Mouse (Mus musculus): Measurements from ENCODE around the gene Slc22a2. TPM values are rescaled to one million over a fixed set of nuclear protein-coding genes. Genes with fewer than 3 reads are reported as not detected.

The Slc22a2 gene
- polyA plus RNA-seq, 1 experiment from 2014 or later, result 1.8 TPM

- no peak for ATAC-seq (ENCODE audit: low FRiP score, low TSS enrichment)
- Histone ChIP-seq H3K27me3 (ENCODE audit: control insufficient read depth, insufficient read depth, low read length) (no peaks in the 10 kb centered on the region), H3K27ac (ENCODE audit: low read depth, low read length) (no peak overlapping the region), H3K9ac (ENCODE audit: low read depth, low read length) (no peak overlapping the region), H3K9me3 (ENCODE audit: control insufficient read depth, low read length) (no peaks in the 10 kb centered on the region; the same call in 1 of the 2 replicates), H3K4me2 (replicated peaks; ENCODE audit: low read depth, low read length) (no peak overlapping the region), H3K4me1 (ENCODE audit: control insufficient read depth, insufficient read depth, low read length) (no peaks in the 10 kb centered on the region), H3K36me3 (ENCODE audit: control insufficient read depth, insufficient read depth, low read length) (no peaks in the 10 kb centered on the region), H3K4me3 (ENCODE audit: low read length) (no peak overlapping the region)
- WGBS, result 91% methylated on average over 5 of the region's 5 CpGs
Observed at GRCm38 (mm10) chr17:12645461-12645860, 61.5 kb downstream of the Slc22a2 start.

- Histone ChIP-seq H3K4me2 (replicated peaks; ENCODE audit: low read depth, low read length) (no peak overlapping the region), H3K27me3 (ENCODE audit: control insufficient read depth, insufficient read depth, low read length) (no peaks in the 10 kb centered on the region), H3K36me3 (ENCODE audit: control insufficient read depth, insufficient read depth, low read length) (no peaks in the 10 kb centered on the region), H3K9me3 (ENCODE audit: control insufficient read depth, low read length) (no peaks in the 10 kb centered on the region), H3K4me3 (ENCODE audit: low read length) (no peak overlapping the region), H3K4me1 (ENCODE audit: control insufficient read depth, insufficient read depth, low read length) (no peaks in the 10 kb centered on the region), H3K9ac (ENCODE audit: low read depth, low read length) (no peak overlapping the region), H3K27ac (ENCODE audit: low read depth, low read length) (no peak overlapping the region)
- ATAC-seq (ENCODE audit: low FRiP score, low TSS enrichment), result no peak
- 90% methylated on average over 11 of the region's 11 CpGs for WGBS
Observed at GRCm38 (mm10) chr17:12652604-12653003, 68.7 kb downstream of the Slc22a2 start.

DNA sequence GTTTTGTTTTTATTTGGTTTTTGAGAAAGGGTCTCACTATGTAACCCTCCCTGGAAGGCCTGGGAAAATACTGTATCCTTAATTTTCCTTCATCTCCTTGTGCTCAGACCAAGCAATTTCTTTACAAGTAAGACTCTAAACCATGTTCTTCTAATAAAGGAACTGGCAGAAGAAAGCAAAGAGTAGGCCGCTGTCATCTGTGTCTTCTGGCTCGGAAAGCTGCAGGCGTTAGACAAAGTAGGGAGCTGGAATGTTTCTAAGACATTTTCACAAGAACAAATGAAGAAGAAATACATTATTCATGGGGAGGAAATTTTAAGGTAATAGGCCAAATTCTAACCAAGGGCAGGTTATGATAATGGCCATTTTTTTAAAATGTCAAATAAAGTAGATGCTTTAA, 70.1 kb downstream of the Slc22a2 start:
- Histone ChIP-seq H3K4me3 (ENCODE audit: low read length) (no peak overlapping the region), H3K4me2 (replicated peaks; ENCODE audit: low read depth, low read length) (no peak overlapping the region), H3K4me1 (ENCODE audit: control insufficient read depth, insufficient read depth, low read length) (no peaks in the 10 kb centered on the region), H3K27ac (ENCODE audit: low read depth, low read length) (no peak overlapping the region), H3K36me3 (ENCODE audit: control insufficient read depth, insufficient read depth, low read length) (no peaks in the 10 kb centered on the region), H3K27me3 (ENCODE audit: control insufficient read depth, insufficient read depth, low read length) (no peaks in the 10 kb centered on the region), H3K9me3 (ENCODE audit: control insufficient read depth, low read length) (no peaks in the 10 kb centered on the region), H3K9ac (ENCODE audit: low read depth, low read length) (no peak overlapping the region)
- ATAC-seq (ENCODE audit: low FRiP score, low TSS enrichment), result no peak
- WGBS, result 92% methylated on average over 3 of the region's 3 CpGs

GRCm38 (mm10) chr17:12655826-12656225, 71.9 kb downstream of the Slc22a2 start:
- H3K9ac ChIP-seq (ENCODE audit: low read depth, low read length), result no peak overlapping the region
- no peak overlapping the region for H3K27ac ChIP-seq (ENCODE audit: low read depth, low read length)
- H3K4me1 ChIP-seq (ENCODE audit: control insufficient read depth, insufficient read depth, low read length), result no peaks in the 10 kb centered on the region
- no peak for ATAC-seq (ENCODE audit: low FRiP score, low TSS enrichment)
- no peak overlapping the region for H3K4me2 ChIP-seq (replicated peaks; ENCODE audit: low read depth, low read length)
- 63% methylated on average over 7 of the region's 7 CpGs for WGBS
- no peaks in the 10 kb centered on the region for H3K27me3 ChIP-seq (ENCODE audit: control insufficient read depth, insufficient read depth, low read length)
- H3K36me3 ChIP-seq (ENCODE audit: control insufficient read depth, insufficient read depth, low read length), result no peaks in the 10 kb centered on the region
- no peak overlapping the region for H3K4me3 ChIP-seq (ENCODE audit: low read length)
- no peaks in the 10 kb centered on the region for H3K9me3 ChIP-seq (ENCODE audit: control insufficient read depth, low read length)

GRCm38 (mm10) chr17:12658784-12659183, 74.9 kb downstream of the Slc22a2 start:
- Histone ChIP-seq H3K4me1 (ENCODE audit: control insufficient read depth, insufficient read depth, low read length) (no peaks in the 10 kb centered on the region), H3K4me3 (ENCODE audit: low read length) (no peak overlapping the region), H3K36me3 (ENCODE audit: control insufficient read depth, insufficient read depth, low read length) (no peaks in the 10 kb centered on the region), H3K9ac (ENCODE audit: low read depth, low read length) (no peak overlapping the region), H3K4me2 (replicated peaks; ENCODE audit: low read depth, low read length) (no peak overlapping the region), H3K9me3 (ENCODE audit: control insufficient read depth, low read length) (no peaks in the 10 kb centered on the region), H3K27me3 (ENCODE audit: control insufficient read depth, insufficient read depth, low read length) (no peaks in the 10 kb centered on the region; the same call in 1 of the 2 replicates), H3K27ac (ENCODE audit: low read depth, low read length) (no peak overlapping the region)
- no peak for ATAC-seq (ENCODE audit: low FRiP score, low TSS enrichment)
- 70% methylated on average over 7 of the region's 7 CpGs for WGBS

GRCm38 (mm10) chr17:12659233-12659632, 75.3 kb downstream of the Slc22a2 start:
- Histone ChIP-seq H3K9ac (ENCODE audit: low read depth, low read length) (no peak overlapping the region), H3K36me3 (ENCODE audit: control insufficient read depth, insufficient read depth, low read length) (no peaks in the 10 kb centered on the region), H3K4me3 (ENCODE audit: low read length) (no peak overlapping the region), H3K4me2 (replicated peaks; ENCODE audit: low read depth, low read length) (no peak overlapping the region), H3K4me1 (ENCODE audit: control insufficient read depth, insufficient read depth, low read length) (no peaks in the 10 kb centered on the region), H3K27ac (ENCODE audit: low read depth, low read length) (no peak overlapping the region), H3K9me3 (ENCODE audit: control insufficient read depth, low read length) (no peaks in the 10 kb centered on the region), H3K27me3 (ENCODE audit: control insufficient read depth, insufficient read depth, low read length) (no peaks in the 10 kb centered on the region; the same call in 1 of the 2 replicates)
- WGBS, result 89% methylated on average over 10 of the region's 10 CpGs
- ATAC-seq (ENCODE audit: low FRiP score, low TSS enrichment), result no peak

DNA sequence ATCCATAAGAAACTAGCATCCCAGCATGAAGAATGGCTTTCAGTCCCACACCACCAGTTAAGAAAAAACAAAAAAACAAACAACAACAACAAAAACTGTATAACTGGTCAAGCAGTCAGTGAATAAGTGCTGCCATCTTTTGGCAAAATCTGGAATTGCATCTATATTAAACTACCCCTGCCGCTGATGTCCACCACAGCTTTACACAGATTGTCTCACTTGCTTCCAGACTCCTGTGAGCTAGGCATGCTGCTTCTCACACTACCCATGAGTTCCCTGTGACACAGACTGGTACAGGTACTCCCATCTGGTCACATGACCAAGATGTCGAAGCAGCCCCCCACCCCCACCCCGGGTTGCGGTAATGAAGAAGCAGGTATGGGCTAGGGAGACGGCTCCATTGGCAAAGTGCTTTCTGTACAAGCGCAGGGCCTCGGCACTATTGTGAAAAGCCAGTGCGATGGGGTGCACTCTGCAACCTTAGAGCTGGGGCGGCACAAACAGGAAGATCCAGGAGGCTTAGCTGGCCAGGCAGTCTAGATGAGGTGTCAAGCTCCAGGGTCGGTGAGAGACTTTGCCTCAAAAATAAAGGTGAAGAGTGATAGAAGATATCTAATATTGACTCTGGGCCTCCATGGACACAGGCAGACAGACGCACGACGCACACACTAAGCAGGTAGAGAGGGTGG, 76.8 kb downstream of the Slc22a2 start:
- Histone ChIP-seq H3K9ac (ENCODE audit: low read depth, low read length) (no peak overlapping the region), H3K4me3 (ENCODE audit: low read length) (no peak overlapping the region), H3K36me3 (ENCODE audit: control insufficient read depth, insufficient read depth, low read length) (no peaks in the 10 kb centered on the region), H3K27me3 (ENCODE audit: control insufficient read depth, insufficient read depth, low read length) (no peaks in the 10 kb centered on the region; the same call in 1 of the 2 replicates), H3K4me2 (replicated peaks; ENCODE audit: low read depth, low read length) (no peak overlapping the region), H3K9me3 (ENCODE audit: control insufficient read depth, low read length) (no peaks in the 10 kb centered on the region), H3K4me1 (ENCODE audit: control insufficient read depth, insufficient read depth, low read length) (no peaks in the 10 kb centered on the region), H3K27ac (ENCODE audit: low read depth, low read length) (no peak overlapping the region)
- ATAC-seq (ENCODE audit: low FRiP score, low TSS enrichment), result no peak
- 67% methylated on average over 13 of the region's 13 CpGs for WGBS

- Histone ChIP-seq H3K27ac (ENCODE audit: low read depth, low read length) (no peak overlapping the region), H3K4me2 (replicated peaks; ENCODE audit: low read depth, low read length) (no peak overlapping the region), H3K9me3 (ENCODE audit: control insufficient read depth, low read length) (no peaks in the 10 kb centered on the region), H3K9ac (ENCODE audit: low read depth, low read length) (no peak overlapping the region), H3K4me1 (ENCODE audit: control insufficient read depth, insufficient read depth, low read length) (peaks cover 13% of the 10 kb centered on the region; the same call in 1 of the 2 replicates), H3K27me3 (ENCODE audit: control insufficient read depth, insufficient read depth, low read length) (no peaks in the 10 kb centered on the region; the same call in 1 of the 2 replicates), H3K4me3 (ENCODE audit: low read length) (no peak overlapping the region), H3K36me3 (ENCODE audit: control insufficient read depth, insufficient read depth, low read length) (no peaks in the 10 kb centered on the region)
- WGBS, result 66% methylated on average over 8 of the region's 8 CpGs
- no peak for ATAC-seq (ENCODE audit: low FRiP score, low TSS enrichment)
Observed at GRCm38 (mm10) chr17:12664156-12664555, 80.2 kb downstream of the Slc22a2 start.

DNA sequence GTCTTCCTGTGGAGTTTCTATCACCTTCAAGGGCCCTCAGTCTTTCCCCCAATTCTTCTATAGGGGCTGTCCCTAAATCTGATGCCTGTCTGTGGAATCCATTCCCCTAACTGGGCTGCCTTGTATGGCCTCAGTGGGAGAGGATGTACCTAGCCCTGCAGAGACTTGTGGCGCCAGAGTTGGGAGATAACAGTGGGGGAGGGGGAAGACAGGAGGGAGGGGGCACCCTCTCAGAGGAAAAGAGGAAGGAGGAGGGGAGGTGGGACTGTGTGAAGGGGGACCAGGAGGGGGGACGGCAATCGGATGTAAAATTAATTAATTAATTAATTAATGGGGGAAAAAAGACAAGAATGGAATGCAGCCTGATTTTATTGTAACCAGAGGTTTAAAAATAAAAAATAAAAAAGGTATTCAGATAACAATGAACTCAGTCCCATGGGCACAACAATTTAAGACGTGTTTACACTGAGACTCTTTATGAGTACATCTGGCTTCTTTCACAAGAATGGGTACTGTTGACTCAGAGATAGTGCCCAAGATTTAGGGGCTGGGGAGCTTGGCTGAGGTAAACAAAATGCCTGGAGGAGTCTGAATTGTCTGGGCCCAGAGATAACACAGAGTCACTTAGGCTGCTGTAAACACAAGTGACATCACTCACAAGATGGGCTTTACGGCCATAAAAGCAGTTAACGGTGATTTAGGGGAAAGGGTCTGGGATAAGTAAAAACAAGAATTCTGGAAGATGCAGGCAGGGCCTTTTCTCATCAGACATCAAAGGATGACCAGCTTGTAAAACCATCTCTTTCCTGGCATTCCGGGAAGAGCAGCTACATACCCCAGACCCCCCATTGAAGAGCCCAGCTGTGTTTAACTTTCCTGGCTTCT, 84.8 kb downstream of the Slc22a2 start:
- H3K4me2 ChIP-seq (replicated peaks; ENCODE audit: low read depth, low read length), result no peak overlapping the region
- H3K4me1 ChIP-seq (ENCODE audit: control insufficient read depth, insufficient read depth, low read length), result peaks cover 19% of the 10 kb centered on the region
- no peaks in the 10 kb centered on the region for H3K9me3 ChIP-seq (ENCODE audit: control insufficient read depth, low read length)
- peak; percentile 67 for ATAC-seq (ENCODE audit: low FRiP score, low TSS enrichment)
- no peaks in the 10 kb centered on the region for H3K36me3 ChIP-seq (ENCODE audit: control insufficient read depth, insufficient read depth, low read length)
- no peak overlapping the region for H3K4me3 ChIP-seq (ENCODE audit: low read length)
- H3K9ac ChIP-seq (ENCODE audit: low read depth, low read length), result no peak overlapping the region
- no peaks in the 10 kb centered on the region for H3K27me3 ChIP-seq (ENCODE audit: control insufficient read depth, insufficient read depth, low read length)
- peak overlapping the region; percentile 66 for H3K27ac ChIP-seq (ENCODE audit: low read depth, low read length)
- 19% methylated on average over 7 of the region's 7 CpGs for WGBS
